Mouse (Mus musculus) liver, embryonic 14.5 days (tissue): Measurements from ENCODE around the gene Bend5.

Source experiments
- CTCF ChIP-seq: IDR thresholded peaks from 2 replicates; pipeline ENCODE4 v1.5.1; 2016; ENCODE audit warnings: antibody characterized with exemption, low read depth, control low read depth
- EP300 ChIP-seq: IDR thresholded peaks from 2 replicates; pipeline ENCODE4 v1.6.1; 2016; ENCODE audit warnings: antibody characterized with exemption, low read depth

GRCm38 (mm10) chr4:111410731-111411130, 4.1 kb upstream of the Bend5 start:
- TF ChIP-seq CTCF (no peak), EP300 (no peak)
